8 mouse cellular contexts compared by ENCODE assay signal in the genomic region with DNA sequence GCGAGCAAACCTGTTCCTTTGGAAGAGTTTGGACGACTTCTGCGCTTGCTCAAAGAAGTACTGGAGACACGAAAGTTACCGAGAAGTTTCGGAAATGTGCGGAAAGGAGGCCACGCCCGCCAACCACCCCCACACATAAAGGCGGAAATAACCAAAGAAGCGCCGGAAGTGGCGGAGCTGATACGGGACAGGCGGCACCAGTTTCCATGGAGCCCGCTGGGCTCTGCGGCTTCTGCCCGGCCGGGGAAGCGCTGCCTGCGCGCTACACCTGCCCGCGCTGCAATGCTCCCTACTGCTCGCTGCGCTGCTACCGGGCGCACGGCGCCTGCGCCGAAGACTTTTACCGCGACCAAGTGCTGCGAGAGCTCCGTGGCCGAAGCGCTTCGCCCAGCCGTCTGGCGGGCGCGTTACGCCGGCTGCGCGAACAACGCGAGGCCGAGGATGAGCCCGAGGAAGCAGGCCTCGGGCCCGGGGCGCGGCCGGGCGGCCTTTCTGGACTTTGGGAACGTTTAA. TPM values are rescaled to one million over a fixed set of nuclear protein-coding genes. Genes with fewer than 3 reads are reported as not detected.
A peak's percentile ranks its signal among the peaks of the same experiment; 100 is the strongest.
DNase-seq lines count a peak whose midpoint lies in the region; ATAC-seq and TF ChIP-seq lines count a peak whose summit lies in the region.

A gene (plus strand): TSS at position 172 of the 513 bp plus-strand sequence.

- intact Hi-C loops in heart, adult 2 months (cut with DNase I): loop anchor here (1.0 kb wide), 1 partner anchor 16 kb away; a partner anchor contains a TSS

- peaks cover 34% of the 10 kb centered on the region for H3K4me1 ChIP-seq in embryonic facial prominence, embryonic 13.5 days
- H3K4me1 ChIP-seq in heart, adult 2 months (ENCODE audit: control insufficient read depth, insufficient read depth, low read length): peaks cover 8% of the 10 kb centered on the region
- H3K4me1 ChIP-seq in limb, embryonic 13.5 days: peaks cover 36% of the 10 kb centered on the region
- peaks cover 45% of the 10 kb centered on the region for H3K4me1 ChIP-seq in midbrain, embryonic 16.5 days (ENCODE audit: control insufficient read depth, insufficient read depth, low read length)

- peak; percentile 99 for DNase-seq in 3T3-L1 (ENCODE audit: low read depth, low spot score)
- DNase-seq in adrenal gland, postnatal 36 days: peak; percentile 94
- peak; percentile 94 to 96 for DNase-seq in heart, adult 2 months
- peak; percentile 96 to 97 for DNase-seq in kidney, adult 8-10 months
- peak; percentile 94 to 96 for DNase-seq in spleen, postnatal 36 days (ENCODE audit: low spot score in 2 of 2)

- TF ChIP-seq CTCF in heart, adult 2 months (IDR thresholded peaks at IDR 0.05): peak; percentile 44

- peak within 1 kb of the TSS; percentile 94 for H3K27ac ChIP-seq in embryonic facial prominence, embryonic 13.5 days
- H3K27ac ChIP-seq in heart, adult 2 months: peak within 1 kb of the TSS; percentile 87
- peak within 1 kb of the TSS; percentile 94 for H3K27ac ChIP-seq in limb, embryonic 13.5 days
- H3K27ac ChIP-seq in midbrain, embryonic 16.5 days (ENCODE audit: low read length): peak within 1 kb of the TSS; percentile 92

- ATAC-seq in embryonic facial prominence, embryonic 13.5 days (ENCODE audit: insufficient number of reproducible peaks, insufficient read depth, low FRiP score, low TSS enrichment, low read depth): peak; percentile 67
- ATAC-seq in limb, embryonic 13.5 days (ENCODE audit: low FRiP score, low read depth): peak; percentile 73
- ATAC-seq in midbrain, embryonic 16.5 days: peak; percentile 76

- peak within 1 kb of the TSS; percentile 90 for H3K4me3 ChIP-seq in embryonic facial prominence, embryonic 13.5 days
- peak within 1 kb of the TSS; percentile 83 for H3K4me3 ChIP-seq in heart, adult 2 months
- peak within 1 kb of the TSS; percentile 88 for H3K4me3 ChIP-seq in limb, embryonic 13.5 days
- H3K4me3 ChIP-seq in midbrain, embryonic 16.5 days (ENCODE audit: low read depth, low read length): peak within 1 kb of the TSS; percentile 88

- H3K9me3 ChIP-seq in embryonic facial prominence, embryonic 13.5 days: no peaks in the 10 kb centered on the region
- H3K9me3 ChIP-seq in limb, embryonic 13.5 days: no peaks in the 10 kb centered on the region
- no peaks in the 10 kb centered on the region for H3K9me3 ChIP-seq in midbrain, embryonic 16.5 days (replicated peaks; ENCODE audit: control insufficient read depth, low read length, poor library complexity, severe bottlenecking)

- H3K79me2 ChIP-seq in heart, adult 2 months (replicated peaks; ENCODE audit: control insufficient read depth, insufficient read depth, low read length): no peaks in the 10 kb centered on the region

- WGBS in embryonic facial prominence, embryonic 13.5 days: 0% methylated on average over 58 of the region's 58 CpGs
- WGBS in heart, adult 2 months: under 1% methylated on average over 58 of the region's 58 CpGs
- under 1% methylated on average over 58 of the region's 58 CpGs for WGBS in limb, embryonic 13.5 days
- under 1% methylated on average over 57 of the region's 58 CpGs for WGBS in midbrain, embryonic 16.5 days

- H3K36me3 ChIP-seq in embryonic facial prominence, embryonic 13.5 days: peaks cover 13% of the 10 kb centered on the region
- H3K36me3 ChIP-seq in heart, adult 2 months (ENCODE audit: control insufficient read depth, insufficient read depth, low read length): peaks cover 4% of the 10 kb centered on the region
- peaks cover 18% of the 10 kb centered on the region for H3K36me3 ChIP-seq in limb, embryonic 13.5 days
- no peaks in the 10 kb centered on the region for H3K36me3 ChIP-seq in midbrain, embryonic 16.5 days (ENCODE audit: control insufficient read depth, insufficient read depth, low read length)

- 0 out of 2 replicates have a peak, but pooled peaks have one; percentile 34 for TF ChIP-seq EP300 in heart, adult 2 months (IDR thresholded peaks at IDR 0.05; ENCODE audit: insufficient read depth, low read depth, low read length)

- peak within 1 kb of the TSS; percentile 100 for H3K4me2 ChIP-seq in embryonic facial prominence, embryonic 13.5 days
- H3K4me2 ChIP-seq in limb, embryonic 13.5 days (replicated peaks): peak within 1 kb of the TSS; percentile 100
- H3K4me2 ChIP-seq in midbrain, embryonic 16.5 days (ENCODE audit: low read length): peak within 1 kb of the TSS; percentile 100

- H3K27me3 ChIP-seq in embryonic facial prominence, embryonic 13.5 days: no peaks in the 10 kb centered on the region
- no peaks in the 10 kb centered on the region for H3K27me3 ChIP-seq in heart, adult 2 months (ENCODE audit: control insufficient read depth, insufficient read depth, low read length)
- no peaks in the 10 kb centered on the region for H3K27me3 ChIP-seq in limb, embryonic 13.5 days
- no peaks in the 10 kb centered on the region for H3K27me3 ChIP-seq in midbrain, embryonic 16.5 days (ENCODE audit: control insufficient read depth, insufficient read depth, low read depth, low read length)

- TF ChIP-seq POLR2A in heart, adult 2 months (IDR thresholded peaks at IDR 0.05; ENCODE audit: insufficient read depth, low read depth, low read length): peak; percentile 78

- peak within 1 kb of the TSS; percentile 96 for H3K9ac ChIP-seq in embryonic facial prominence, embryonic 13.5 days
- H3K9ac ChIP-seq in heart, adult 2 months (ENCODE audit: low read depth, low read length): peak within 1 kb of the TSS; percentile 78
- peak within 1 kb of the TSS; percentile 97 for H3K9ac ChIP-seq in limb, embryonic 13.5 days
- peak within 1 kb of the TSS; percentile 98 for H3K9ac ChIP-seq in midbrain, embryonic 16.5 days (ENCODE audit: low read depth, low read length)

RNA-seq across cellular contexts. Expression of the gene that starts here (rescaled TPM):
- total RNA-seq in adrenal gland, postnatal 36 days (2021): 10 to 100 TPM; 29.7 to 34.8 TPM
- 33.2 TPM in 2 replicates for polyA plus RNA-seq in embryonic facial prominence, embryonic 13.5 days (2015; fragmentation: Nextera tagmentation; extraction: Ambion mirVana)
- 10 to 100 TPM in 1 of 2 experiments, 1 to 10 TPM in 1; 9.9 to 13.4 TPM for total RNA-seq in heart, adult 2 months (2021)
- 12.3 and 14.4 TPM in 2 replicates for polyA plus RNA-seq in heart, adult 2 months (2012; rRNA removed)
- polyA plus RNA-seq in limb, embryonic 13.5 days (2015; fragmentation: Nextera tagmentation; extraction: Ambion mirVana): 29.0 and 29.8 TPM in 2 replicates
- polyA plus RNA-seq in midbrain, embryonic 16.5 days (2015; fragmentation: Nextera tagmentation; extraction: Ambion mirVana): 28.2 and 30.2 TPM in 2 replicates

Comparison
In these comparisons a context has a peak if more than half of its experiments do, and no peak if none do; other contexts are left out.
1. Peak in every context shown above with its lines: DNase-seq, ATAC-seq, H3K4me3 ChIP-seq and H3K27ac ChIP-seq.